Mouse (Mus musculus): ENCODE measurements around the gene Fap. TPM values are rescaled to one million over a fixed set of nuclear protein-coding genes. Genes with fewer than 3 reads are reported as not detected.

Fap gene
- polyA plus RNA-seq, 1 experiment from 2014 or later = 2.6 TPM

DNA sequence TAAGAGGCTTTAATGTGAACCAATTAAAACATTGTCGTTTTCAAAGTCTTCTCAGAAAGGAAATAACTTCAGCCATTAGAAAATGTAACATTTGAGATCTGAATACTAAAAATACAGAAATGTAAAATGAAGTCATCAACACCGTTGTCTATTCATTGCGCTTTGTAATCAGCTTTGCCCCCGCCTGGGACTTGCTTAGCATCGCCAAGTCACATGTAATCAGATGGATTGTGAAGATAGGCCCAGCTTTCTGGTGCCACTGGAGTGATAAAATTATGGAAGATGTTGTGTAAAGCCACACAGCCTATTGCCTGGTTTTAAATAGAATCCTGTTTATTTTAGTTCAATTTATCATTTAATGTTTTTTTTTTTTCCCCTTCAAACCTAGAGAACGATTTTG, 84.0 kb downstream of the Fap start:
- H3K36me3 ChIP-seq = no peaks in the 10 kb centered on the region
- H3K9me3 ChIP-seq = no peaks in the 10 kb centered on the region
- no peak overlapping the region for H3K27ac ChIP-seq (replicated peaks)
- no peak for ATAC-seq (ENCODE audit: low FRiP score, low read depth)
- WGBS = 84% methylated on average over 6 of the region's 6 CpGs
- H3K4me3 ChIP-seq = no peak overlapping the region
- H3K4me1 ChIP-seq = no peaks in the 10 kb centered on the region
- no peaks in the 10 kb centered on the region for H3K27me3 ChIP-seq
- H3K9ac ChIP-seq (replicated peaks) = no peak overlapping the region
- no peak overlapping the region for H3K4me2 ChIP-seq (replicated peaks)

- H3K9ac ChIP-seq (replicated peaks) = no peak overlapping the region
- H3K36me3 ChIP-seq = no peaks in the 10 kb centered on the region
- H3K4me3 ChIP-seq = no peak overlapping the region
- H3K27me3 ChIP-seq = no peaks in the 10 kb centered on the region
- 89% methylated on average over 3 of the region's 3 CpGs for WGBS
- no peaks in the 10 kb centered on the region for H3K4me1 ChIP-seq
- no peak for ATAC-seq (ENCODE audit: low FRiP score, low read depth)
- no peaks in the 10 kb centered on the region for H3K9me3 ChIP-seq
- H3K4me2 ChIP-seq (replicated peaks) = no peak overlapping the region
- no peak overlapping the region for H3K27ac ChIP-seq (replicated peaks)
Measured at GRCm38 (mm10) chr2:62484906-62485305, 89.0 kb downstream of the Fap start.

- Histone ChIP-seq H3K9me3 (no peaks in the 10 kb centered on the region), H3K4me1 (no peaks in the 10 kb centered on the region), H3K9ac (replicated peaks) (no peak within 1 kb of the TSS), H3K4me2 (replicated peaks) (no peak within 1 kb of the TSS), H3K4me3 (no peak within 1 kb of the TSS), H3K36me3 (no peaks in the 10 kb centered on the region), H3K27me3 (no peaks in the 10 kb centered on the region), H3K27ac (replicated peaks) (no peak within 1 kb of the TSS)
- 88% methylated on average over 9 of the region's 9 CpGs for WGBS
- ATAC-seq (ENCODE audit: low FRiP score, low read depth) = no peak
Measured at GRCm38 (mm10) chr2:62483550-62483949, 90.3 kb downstream of the Fap start, which contains the start of gene Gcg. Gene Gcg, minus strand, starts transcription at chr2:62483650.

DNA sequence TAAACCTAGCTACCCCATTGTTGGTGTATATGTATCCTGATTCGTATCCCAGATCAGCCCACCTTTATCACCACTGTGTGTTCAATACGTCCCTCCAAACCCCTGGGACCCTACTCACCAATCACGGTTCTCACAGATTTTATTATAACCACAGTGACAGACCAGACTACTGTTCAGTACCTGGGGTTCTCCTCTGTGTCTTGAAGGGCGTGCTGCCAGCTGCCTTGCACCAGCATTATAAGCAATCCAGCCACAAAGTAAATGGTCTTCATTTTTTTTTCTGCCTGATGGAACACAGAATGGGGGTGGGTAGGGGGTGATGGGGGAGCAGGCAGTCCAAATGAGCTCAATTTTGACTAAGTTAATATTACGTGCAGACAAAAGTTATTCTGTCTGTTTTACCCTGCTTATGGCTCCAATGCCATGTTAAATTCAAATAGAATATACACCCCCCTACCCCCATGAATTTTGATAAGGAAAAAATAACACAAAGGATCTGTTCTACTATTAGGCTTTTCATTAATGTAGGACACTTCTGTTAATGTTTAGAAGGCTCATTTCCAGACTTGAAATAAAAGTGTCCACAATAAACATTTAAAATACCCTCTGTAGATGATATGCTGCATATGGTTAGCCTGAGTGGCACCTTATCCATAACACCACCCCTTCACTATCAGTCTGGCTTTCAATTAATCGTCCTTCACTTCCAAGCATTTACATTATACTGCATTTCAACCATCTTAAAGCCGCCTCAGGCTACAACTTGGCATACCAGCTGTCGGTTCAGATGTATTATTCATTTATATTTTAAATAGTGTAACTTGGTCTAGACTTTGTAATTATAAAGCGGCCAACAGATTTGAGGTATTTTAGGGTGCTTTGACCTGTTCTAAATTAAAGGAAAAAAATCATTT, 93.3 kb downstream of the Fap start:
- WGBS = 78% methylated on average over 9 of the region's 9 CpGs
- no peak overlapping the region for H3K27ac ChIP-seq (replicated peaks)

GRCm38 (mm10) chr2:62469551-62469950, 104.3 kb downstream of the Fap start:
- ATAC-seq (ENCODE audit: low FRiP score, low read depth) = no peak

More for the DNA sequence above, 93.3 kb downstream of the Fap start:
- Histone ChIP-seq H3K9ac (replicated peaks) (no peak overlapping the region), H3K9me3 (no peaks in the 10 kb centered on the region), H3K36me3 (no peaks in the 10 kb centered on the region), H3K4me3 (no peak overlapping the region), H3K4me1 (no peaks in the 10 kb centered on the region), H3K4me2 (replicated peaks) (no peak overlapping the region), H3K27me3 (no peaks in the 10 kb centered on the region)
- peak; percentile 64; the same call in 1 of the 2 replicates for ATAC-seq (ENCODE audit: low FRiP score, low read depth)

GRCm38 (mm10) chr2:62463287-62463686, 110.6 kb downstream of the Fap start:
- no peaks in the 10 kb centered on the region for H3K36me3 ChIP-seq
- no peak overlapping the region for H3K4me2 ChIP-seq (replicated peaks)
- ATAC-seq (ENCODE audit: low FRiP score, low read depth) = no peak
- no peak overlapping the region for H3K27ac ChIP-seq (replicated peaks)
- no peak overlapping the region for H3K4me3 ChIP-seq
- 78% methylated on average over 2 of the region's 2 CpGs for WGBS
- H3K27me3 ChIP-seq = 0 out of 2 replicates have a peak, but pooled peaks cover 7% of the 10 kb centered on the region
- H3K4me1 ChIP-seq = no peaks in the 10 kb centered on the region
- H3K9me3 ChIP-seq = no peaks in the 10 kb centered on the region
- H3K9ac ChIP-seq (replicated peaks) = no peak overlapping the region

More at GRCm38 (mm10) chr2:62469551-62469950, 104.3 kb downstream of the Fap start:
- Histone ChIP-seq H3K9ac (replicated peaks) (no peak overlapping the region), H3K27me3 (no peaks in the 10 kb centered on the region), H3K9me3 (no peaks in the 10 kb centered on the region), H3K4me2 (replicated peaks) (no peak overlapping the region), H3K4me1 (no peaks in the 10 kb centered on the region), H3K27ac (replicated peaks) (no peak overlapping the region), H3K36me3 (no peaks in the 10 kb centered on the region), H3K4me3 (no peak overlapping the region)
- 78% methylated on average over 9 of the region's 9 CpGs for WGBS

DNA sequence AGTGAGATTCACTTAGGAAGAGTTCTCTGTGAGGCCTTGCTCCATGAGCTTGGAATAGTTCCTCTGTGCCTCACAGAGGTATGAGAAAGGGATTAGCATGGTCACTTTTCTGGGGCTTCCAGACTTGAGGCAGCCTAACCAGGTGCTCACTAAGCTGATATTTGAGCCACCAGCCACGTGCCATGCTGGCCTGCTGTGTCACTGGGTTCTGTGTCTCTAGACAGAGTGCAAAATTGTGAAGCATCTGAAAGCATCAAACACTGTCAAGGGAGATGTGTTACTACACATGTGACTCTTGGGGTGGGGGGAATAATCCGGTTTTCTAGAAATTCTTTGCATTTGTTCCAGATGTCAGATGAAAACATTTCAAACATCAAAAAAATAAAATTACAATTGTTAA, 111.7 kb downstream of the Fap start:
- H3K9me3 ChIP-seq = no peaks in the 10 kb centered on the region
- ATAC-seq (ENCODE audit: low FRiP score, low read depth) = no peak
- 87% methylated on average over 2 of the region's 2 CpGs for WGBS
- H3K9ac ChIP-seq (replicated peaks) = no peak overlapping the region
- no peaks in the 10 kb centered on the region for H3K36me3 ChIP-seq
- no peak overlapping the region for H3K4me3 ChIP-seq
- H3K4me2 ChIP-seq (replicated peaks) = no peak overlapping the region
- no peak overlapping the region for H3K27ac ChIP-seq (replicated peaks)
- 0 out of 2 replicates have a peak, but pooled peaks cover 7% of the 10 kb centered on the region for H3K27me3 ChIP-seq
- H3K4me1 ChIP-seq = no peaks in the 10 kb centered on the region

DNA sequence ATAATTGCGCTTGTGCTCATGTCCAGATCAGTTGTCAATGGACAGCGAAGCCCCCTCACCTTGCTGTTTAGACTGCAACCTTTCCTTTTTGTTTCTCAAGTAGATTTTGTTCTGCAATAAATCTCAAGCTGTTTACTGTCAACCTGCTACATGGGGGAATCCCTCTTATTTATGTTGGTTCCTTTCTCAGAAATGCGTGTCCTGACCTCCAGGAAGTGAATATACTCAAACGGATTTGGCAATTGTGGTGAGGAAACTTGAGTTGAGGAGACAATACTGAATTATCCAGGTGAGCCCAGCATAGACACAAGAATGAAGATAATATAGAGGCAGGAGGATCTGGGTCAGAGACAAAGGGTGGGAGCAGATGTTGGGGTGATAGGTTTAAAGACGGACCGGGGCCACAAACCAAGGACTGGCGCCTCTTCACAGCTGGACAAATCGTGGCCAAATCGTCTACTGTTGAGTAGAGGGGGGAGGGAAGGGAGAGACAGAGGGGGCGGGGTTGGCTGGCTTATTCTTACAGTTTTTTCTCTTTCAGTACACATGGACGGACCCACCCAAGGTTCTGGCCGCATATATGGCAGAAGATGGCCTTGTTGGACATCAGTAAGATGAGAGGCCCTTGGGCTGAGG, 112.9 kb downstream of the Fap start:
- Histone ChIP-seq H3K4me2 (replicated peaks) (no peak overlapping the region), H3K4me3 (no peak overlapping the region), H3K9me3 (no peaks in the 10 kb centered on the region), H3K4me1 (no peaks in the 10 kb centered on the region), H3K27ac (replicated peaks) (no peak overlapping the region), H3K36me3 (no peaks in the 10 kb centered on the region), H3K9ac (replicated peaks) (no peak overlapping the region), H3K27me3 (0 out of 2 replicates have a peak, but pooled peaks cover 7% of the 10 kb centered on the region)
- WGBS = 91% methylated on average over 12 of the region's 12 CpGs
- ATAC-seq (ENCODE audit: low FRiP score, low read depth) = no peak

- ATAC-seq (ENCODE audit: low FRiP score, low read depth) = no peak
- WGBS = 89% methylated on average over 7 of the region's 7 CpGs
- Histone ChIP-seq H3K27ac (replicated peaks) (no peak overlapping the region), H3K36me3 (no peaks in the 10 kb centered on the region), H3K27me3 (0 out of 2 replicates have a peak, but pooled peaks cover 7% of the 10 kb centered on the region), H3K9me3 (no peaks in the 10 kb centered on the region), H3K4me2 (replicated peaks) (no peak overlapping the region), H3K4me1 (no peaks in the 10 kb centered on the region), H3K9ac (replicated peaks) (no peak overlapping the region), H3K4me3 (no peak overlapping the region)
Measured at GRCm38 (mm10) chr2:62460231-62460710, 113.6 kb downstream of the Fap start.

DNA sequence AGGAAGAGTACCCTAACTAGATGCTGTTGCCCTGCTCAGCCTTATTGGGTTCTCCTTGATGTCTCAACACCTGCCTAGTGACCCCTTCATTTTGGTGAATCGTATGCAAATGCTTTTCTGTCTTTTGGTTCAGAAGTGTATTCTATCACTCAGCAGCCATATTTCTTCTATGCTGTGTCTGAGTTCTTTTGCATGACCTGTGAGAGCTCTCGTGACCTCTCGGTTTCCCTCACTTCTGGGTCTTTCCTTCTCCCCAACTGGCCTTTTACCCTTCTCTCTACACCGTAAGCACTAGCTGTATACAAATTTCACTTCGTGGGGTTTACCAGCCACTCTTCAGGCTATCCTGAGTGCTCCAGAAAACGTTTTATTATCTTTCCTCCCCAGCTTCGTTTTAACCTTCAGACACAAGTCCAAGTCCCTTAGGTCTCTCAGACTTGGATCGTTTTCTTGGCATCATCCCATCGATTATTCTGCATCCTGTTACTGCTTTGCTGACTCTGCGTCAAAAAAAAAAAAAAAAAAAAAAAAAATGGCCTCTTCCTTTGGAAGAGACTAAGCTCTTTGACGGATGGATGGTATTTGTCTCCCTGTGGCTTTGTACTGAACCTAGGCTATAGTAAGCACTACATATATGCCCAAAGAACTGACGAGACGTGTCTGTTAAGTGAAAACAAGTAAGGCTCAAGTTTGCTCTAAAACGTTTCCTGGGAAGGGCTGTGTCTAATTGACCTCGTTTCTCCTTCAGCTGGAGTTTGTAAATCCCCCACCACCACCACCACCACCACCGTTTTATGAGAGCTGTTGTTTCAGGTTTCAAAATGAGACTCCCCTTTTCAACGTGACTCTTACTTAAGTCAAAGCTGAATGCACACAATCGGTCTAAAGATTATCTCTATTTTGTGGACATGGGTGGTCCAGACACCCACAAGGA, 114.4 kb downstream of the Fap start:
- ATAC-seq (ENCODE audit: low FRiP score, low read depth) = no peak
- WGBS = 76% methylated on average over 18 of the region's 18 CpGs
- H3K36me3 ChIP-seq = no peaks in the 10 kb centered on the region
- H3K27ac ChIP-seq (replicated peaks) = no peak overlapping the region
- H3K27me3 ChIP-seq = 0 out of 2 replicates have a peak, but pooled peaks cover 7% of the 10 kb centered on the region
- H3K4me1 ChIP-seq = no peaks in the 10 kb centered on the region
- no peak overlapping the region for H3K4me2 ChIP-seq (replicated peaks)
- no peaks in the 10 kb centered on the region for H3K9me3 ChIP-seq
- H3K4me3 ChIP-seq = no peak overlapping the region
- H3K9ac ChIP-seq (replicated peaks) = no peak overlapping the region

DNA sequence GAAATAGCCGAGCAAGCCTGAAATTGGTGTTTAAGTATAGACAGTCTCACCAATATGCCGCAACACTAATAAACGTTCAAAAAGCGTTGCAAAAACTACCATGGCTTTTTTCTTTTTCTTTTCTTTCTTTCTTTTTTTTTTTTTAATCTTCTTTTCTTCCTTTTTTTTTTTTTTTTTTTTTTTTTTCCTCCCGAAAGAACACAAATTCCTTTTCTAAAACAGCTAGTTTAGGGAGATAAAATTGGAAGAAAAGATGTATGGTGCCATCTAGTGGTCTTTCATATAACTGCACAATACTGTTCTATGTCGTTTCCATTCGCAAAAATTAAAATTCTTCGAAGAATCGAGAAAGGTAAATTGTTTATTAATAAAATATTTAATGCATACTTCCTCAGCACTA, 115.8 kb downstream of the Fap start:
- ATAC-seq (ENCODE audit: low FRiP score, low read depth) = no peak
- 0 out of 2 replicates have a peak, but pooled peaks cover 7% of the 10 kb centered on the region for H3K27me3 ChIP-seq
- no peak overlapping the region for H3K27ac ChIP-seq (replicated peaks)
- H3K9me3 ChIP-seq = no peaks in the 10 kb centered on the region
- WGBS = 44% methylated on average over 9 of the region's 9 CpGs
- no peak overlapping the region for H3K4me3 ChIP-seq
- no peaks in the 10 kb centered on the region for H3K4me1 ChIP-seq
- H3K4me2 ChIP-seq (replicated peaks) = no peak overlapping the region
- no peaks in the 10 kb centered on the region for H3K36me3 ChIP-seq
- H3K9ac ChIP-seq (replicated peaks) = no peak overlapping the region

Measured in midbrain, embryonic 12.5 days (tissue).